Mouse (Mus musculus) neutrophil, adult 5-6 weeks (primary cell): Measurements from ENCODE around the gene Rc3h1. TPM values are rescaled to one million over a fixed set of nuclear protein-coding genes. Genes with fewer than 3 reads are reported as not detected.
"Not testable (repeated sequence)": the region's sequence is repeated elsewhere in the genome, so short reads cannot be mapped to it uniquely, and the experiment has no call there.

ENCODE experiments used
- ATAC-seq: fragments of 151-379, 151-347 bp; 2 replicates; pipeline ENCODE4 v1.8.0; 2017; ENCODE audit warnings: mild to moderate bottlenecking, moderate TSS enrichment; ENCODE audit not compliant: insufficient number of reproducible peaks, poor library complexity, low FRiP score, severe bottlenecking; ENCODE audit errors: extremely low read depth
- total RNA-seq: library from RNA; stranded (forward); fragments of 200-1000 nt; gene quantifications from 2 replicates; pipeline ENCODE4 v1.2.3, GENCODE M21; 2017

Gene Rc3h1
- total RNA-seq, 1 experiment from 2014 or later = 49.2 TPM

- no peak for ATAC-seq
Observed at GRCm38 (mm10) chr1:160931320-160931719, 25.1 kb downstream of the Rc3h1 start.

- 0 out of 2 replicates have a peak, but pooled peaks have one; percentile 13 for ATAC-seq
Observed at GRCm38 (mm10) chr1:160933896-160934482, 27.8 kb downstream of the Rc3h1 start.

- ATAC-seq = no peak
Observed at GRCm38 (mm10) chr1:160935551-160935950, 29.3 kb downstream of the Rc3h1 start.

GRCm38 (mm10) chr1:160963199-160963598 lies 57.0 kb downstream of the Rc3h1 start:
- no peak for ATAC-seq

GRCm38 (mm10) chr1:160967268-160967667 lies 61.0 kb downstream of the Rc3h1 start:
- no peak for ATAC-seq

- no peak for ATAC-seq
Observed at GRCm38 (mm10) chr1:160968643-160969042, 62.4 kb downstream of the Rc3h1 start.

GRCm38 (mm10) chr1:160978071-160978735 lies 72.0 kb downstream of the Rc3h1 start, which contains the start of gene Serpinc1:
Gene Serpinc1 (plus strand): TSS chr1:160978585.
- no peak for ATAC-seq

- no peak for ATAC-seq
Observed at GRCm38 (mm10) chr1:160980021-160980420, 73.8 kb downstream of the Rc3h1 start.

GRCm38 (mm10) chr1:160980537-160981234 lies 74.5 kb downstream of the Rc3h1 start:
- no peak for ATAC-seq

- ATAC-seq = no peak
Observed at GRCm38 (mm10) chr1:160981337-160981736, 75.1 kb downstream of the Rc3h1 start.

GRCm38 (mm10) chr1:160982887-160983286 lies 76.7 kb downstream of the Rc3h1 start:
- ATAC-seq = no peak

GRCm38 (mm10) chr1:160984731-160985130 lies 78.5 kb downstream of the Rc3h1 start:
- ATAC-seq = not testable (repeated sequence)

GRCm38 (mm10) chr1:160985477-160985876 lies 79.3 kb downstream of the Rc3h1 start:
- ATAC-seq = no peak

- no peak for ATAC-seq
Observed at GRCm38 (mm10) chr1:160986881-160987635, 80.8 kb downstream of the Rc3h1 start.

- no peak for ATAC-seq
Observed at GRCm38 (mm10) chr1:160989395-160989794, 83.2 kb downstream of the Rc3h1 start.

GRCm38 (mm10) chr1:160993851-160994250 lies 87.6 kb downstream of the Rc3h1 start:
- no peak for ATAC-seq

GRCm38 (mm10) chr1:161004942-161005341 lies 98.7 kb downstream of the Rc3h1 start:
- no peak for ATAC-seq

- ATAC-seq = no peak
Observed at GRCm38 (mm10) chr1:161005526-161005925, 99.3 kb downstream of the Rc3h1 start.

GRCm38 (mm10) chr1:161006471-161006870 lies 100.3 kb downstream of the Rc3h1 start:
- no peak for ATAC-seq
